Mouse (Mus musculus): ENCODE measurements around the gene Tbc1d2. TPM values are rescaled to one million over a fixed set of nuclear protein-coding genes. Genes with fewer than 3 reads are reported as not detected.
A peak's percentile ranks its signal among the peaks of the same experiment; 100 is the strongest.
"Not testable (repeated sequence)": the region's sequence is repeated elsewhere in the genome, so short reads cannot be mapped to it uniquely, and the experiment has no call there.

Tbc1d2 gene
- total RNA-seq, 2 experiments from 2014 or later: 4.0 to 4.4 TPM

DNA sequence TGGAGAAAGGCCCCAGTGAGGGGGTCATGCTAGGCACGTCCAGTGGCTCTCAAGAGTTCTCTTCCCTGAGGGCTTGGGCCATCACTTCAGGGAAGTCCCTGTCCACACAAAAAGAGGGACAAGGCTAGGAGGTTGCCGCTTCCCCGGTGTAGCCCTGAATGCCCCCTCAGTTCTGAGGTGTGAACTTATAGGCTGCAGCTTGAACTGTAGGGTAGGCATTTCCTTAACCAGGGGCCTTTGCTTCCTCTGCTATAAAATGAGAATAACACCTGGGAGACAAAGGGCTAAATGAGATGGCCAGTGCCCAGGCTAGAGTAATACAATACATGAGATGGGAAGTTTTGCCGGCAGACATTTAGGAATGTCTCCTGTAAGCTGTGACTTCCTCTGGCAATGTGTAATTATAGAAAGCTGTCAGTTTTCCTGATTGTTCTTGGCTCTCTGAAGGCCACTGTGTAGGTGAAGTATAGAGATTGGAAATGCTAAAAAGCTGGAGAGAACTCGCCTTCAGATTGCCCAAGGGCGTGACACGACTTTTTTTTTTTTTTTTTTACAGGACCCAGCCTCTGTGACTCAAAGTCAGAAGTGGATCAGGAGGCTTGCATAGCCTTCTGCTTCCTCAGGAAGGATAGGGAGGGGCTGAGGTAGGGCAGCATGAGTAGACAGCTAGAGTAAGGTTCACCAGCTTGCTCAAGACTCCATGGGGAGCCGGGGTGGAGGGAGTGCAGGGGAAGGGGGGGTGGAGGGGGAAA is 6.9 kb downstream of the Tbc1d2 start:
- no peak for DNase-seq (ENCODE audit: low spot score in 2 of 2)

DNA sequence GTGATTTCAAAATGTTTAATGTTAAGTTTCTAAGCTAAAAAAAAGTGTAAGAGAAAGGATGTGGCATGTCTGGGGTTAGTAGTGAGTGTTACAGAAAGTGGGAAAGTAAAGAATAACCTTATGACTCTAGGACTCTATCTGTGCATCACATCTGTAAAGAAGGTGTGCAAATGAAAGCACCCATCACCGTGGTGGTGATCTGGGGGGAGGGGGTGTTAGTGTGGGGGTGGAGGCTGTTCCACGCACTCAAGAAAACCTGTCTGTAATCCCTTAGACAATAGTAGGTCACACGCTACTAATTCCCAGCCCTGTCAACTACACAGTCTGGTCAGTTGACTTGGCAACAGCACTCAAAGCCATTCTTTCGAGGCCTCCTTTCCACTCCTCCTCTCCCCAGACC is 8.7 kb downstream of the Tbc1d2 start:
- no peak for DNase-seq (ENCODE audit: low spot score in 2 of 2)

DNA sequence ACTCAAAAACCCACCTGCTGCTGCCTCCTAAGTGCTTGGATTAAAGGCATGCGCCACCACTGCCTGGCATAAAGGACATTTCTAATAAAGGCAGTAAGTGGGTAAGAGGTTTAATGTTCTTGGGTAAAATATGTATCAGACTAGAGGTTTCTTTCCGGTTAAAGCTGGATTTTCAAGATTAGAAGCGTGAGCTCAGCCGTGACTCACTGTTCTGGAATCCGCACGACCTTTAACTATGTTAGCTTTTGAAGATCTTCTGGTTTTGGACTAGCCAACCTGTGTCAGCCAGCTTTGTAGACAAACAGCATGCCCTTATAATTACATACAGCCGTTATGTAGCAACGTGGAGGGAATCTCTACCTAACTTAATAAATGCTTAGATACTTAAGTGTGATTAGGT is 10.1 kb downstream of the Tbc1d2 start:
- DNase-seq (ENCODE audit: low spot score in 2 of 2): no peak

DNA sequence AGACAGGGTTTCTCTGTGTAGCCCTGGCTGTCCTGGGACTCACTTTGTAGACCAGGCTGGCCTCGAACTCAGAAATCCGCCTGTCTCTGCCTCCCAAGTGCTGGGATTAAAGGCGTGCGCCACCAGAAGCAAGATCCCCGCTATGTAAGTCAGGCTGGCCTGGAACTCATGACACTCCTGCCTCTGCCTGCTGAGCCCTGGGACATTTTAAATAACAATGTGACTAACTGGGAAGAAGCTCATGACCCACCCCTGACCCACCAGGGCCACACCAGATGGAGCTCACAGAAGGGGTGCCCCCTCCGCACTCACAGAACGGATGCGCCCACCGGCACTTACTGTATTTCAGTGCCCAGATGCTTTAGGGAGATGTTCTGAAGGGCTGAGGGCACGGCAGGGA is 12.8 kb downstream of the Tbc1d2 start:
- DNase-seq (ENCODE audit: low spot score in 2 of 2): not testable (repeated sequence)

DNA sequence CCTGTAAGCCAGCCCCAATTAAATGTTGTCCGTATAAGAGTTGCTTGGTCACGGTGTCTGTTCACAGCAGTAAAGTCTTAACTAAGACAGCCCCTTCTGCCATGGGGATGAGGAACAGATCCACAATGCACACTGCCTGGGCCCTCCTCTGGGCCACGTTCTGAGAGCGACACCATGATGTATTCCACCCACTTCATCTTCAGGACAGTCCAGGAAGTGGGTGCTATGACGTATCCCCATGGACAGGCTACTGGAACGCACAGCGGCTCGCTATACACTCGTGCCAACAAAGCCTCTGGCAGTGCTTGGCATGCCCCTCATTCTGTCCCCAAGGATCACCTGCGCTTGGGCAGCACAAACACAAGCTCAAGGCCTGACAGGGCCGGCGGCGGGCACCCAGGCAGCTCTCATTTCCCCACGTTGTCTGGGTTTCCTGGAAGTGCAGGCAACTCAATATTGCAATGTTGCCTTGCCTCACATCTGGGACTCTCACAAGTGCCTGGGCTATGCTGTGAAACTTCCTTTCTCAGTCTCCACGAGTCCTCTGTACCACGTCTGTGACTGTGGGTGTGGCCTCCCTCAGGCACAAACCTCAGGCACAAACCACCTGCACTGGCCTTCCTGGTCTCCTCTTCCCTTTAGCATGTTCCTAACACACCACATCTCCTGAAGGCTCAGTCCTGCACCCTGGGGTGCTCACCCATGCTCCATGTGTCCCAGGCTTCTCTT is 14.1 kb downstream of the Tbc1d2 start:
- DNase-seq (ENCODE audit: low spot score in 2 of 2): no peak

DNA sequence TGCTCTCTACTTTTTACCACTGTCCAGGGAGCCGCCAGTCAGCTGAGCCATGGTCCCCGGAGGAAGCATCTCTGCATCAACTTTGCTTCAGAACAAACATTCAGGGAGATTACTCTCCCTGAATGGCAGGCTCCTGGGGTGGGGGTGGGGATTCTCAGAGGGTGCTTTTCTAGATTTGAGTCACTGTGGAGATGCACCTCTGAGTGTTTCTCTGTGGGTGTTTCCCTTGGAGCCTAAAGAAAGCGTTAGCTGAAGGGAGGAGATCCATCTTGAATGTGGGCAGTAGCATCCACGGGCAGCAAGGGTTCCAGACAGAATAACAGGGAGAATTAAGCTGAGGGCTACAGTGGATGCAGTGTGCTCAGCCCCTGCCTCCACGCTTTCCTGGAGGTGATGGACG is 15.1 kb downstream of the Tbc1d2 start:
- DNase-seq (ENCODE audit: low spot score in 2 of 2): no peak

DNA sequence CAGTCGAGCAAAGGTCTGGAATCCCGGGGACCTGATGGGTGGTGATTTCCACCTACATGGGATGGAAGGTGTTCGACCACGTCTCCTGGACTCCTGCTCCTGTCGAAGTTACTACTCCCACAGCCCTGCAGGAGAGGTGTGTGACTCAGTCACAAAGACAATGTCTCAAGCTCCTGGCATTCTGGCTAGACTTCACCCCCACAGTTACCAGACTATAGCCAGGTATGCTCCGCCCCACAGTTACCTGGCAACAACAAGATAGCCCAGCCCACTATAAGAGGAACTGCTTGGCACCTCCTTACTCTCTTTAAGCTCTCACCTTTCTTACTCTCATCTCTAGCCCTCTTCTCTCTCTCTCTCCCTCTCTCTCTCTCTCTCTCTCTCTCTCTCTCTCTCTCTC is 16.4 kb downstream of the Tbc1d2 start:
- not testable (repeated sequence) for DNase-seq (ENCODE audit: low spot score in 2 of 2)

DNA sequence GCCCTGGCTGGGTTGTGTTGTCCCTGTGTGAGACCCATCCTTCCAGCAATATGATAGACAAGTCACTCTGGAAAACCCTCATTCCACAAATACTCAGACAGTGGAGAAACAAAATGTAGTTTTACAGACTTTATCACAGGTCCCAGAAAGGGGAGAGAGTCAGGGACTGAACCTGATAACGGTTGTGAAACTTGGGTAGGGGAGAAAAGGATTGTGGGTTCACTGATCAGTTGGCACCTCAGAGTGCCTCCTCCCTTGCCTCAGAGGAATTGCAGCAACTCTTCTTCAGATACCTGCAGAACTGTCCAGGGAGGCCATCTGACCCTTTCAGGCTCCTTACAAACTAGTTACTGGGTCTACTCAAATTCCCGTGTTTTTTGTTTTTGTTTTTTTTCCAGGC is 17.5 kb downstream of the Tbc1d2 start:
- DNase-seq (ENCODE audit: low spot score in 2 of 2): no peak

DNA sequence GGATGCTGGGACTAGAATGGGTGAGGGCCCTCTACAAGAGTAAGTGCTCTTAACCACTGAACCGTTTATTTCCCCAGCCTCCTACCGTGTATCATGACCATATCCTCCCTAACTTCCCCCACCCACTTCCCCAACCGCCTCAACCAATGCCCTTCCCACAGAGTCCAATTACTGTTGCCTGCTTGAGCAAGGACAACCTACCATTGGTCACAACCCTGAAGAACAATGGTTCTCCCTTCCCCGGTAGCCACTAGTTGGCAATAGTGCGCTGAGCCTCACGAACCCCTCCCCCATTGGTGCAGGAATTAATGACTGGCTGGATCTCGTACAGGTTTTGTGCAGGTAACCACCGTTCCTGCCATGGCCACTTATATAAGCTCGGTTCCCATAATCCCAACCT is 19.6 kb downstream of the Tbc1d2 start:
- DNase-seq (ENCODE audit: low spot score in 2 of 2): no peak

DNA sequence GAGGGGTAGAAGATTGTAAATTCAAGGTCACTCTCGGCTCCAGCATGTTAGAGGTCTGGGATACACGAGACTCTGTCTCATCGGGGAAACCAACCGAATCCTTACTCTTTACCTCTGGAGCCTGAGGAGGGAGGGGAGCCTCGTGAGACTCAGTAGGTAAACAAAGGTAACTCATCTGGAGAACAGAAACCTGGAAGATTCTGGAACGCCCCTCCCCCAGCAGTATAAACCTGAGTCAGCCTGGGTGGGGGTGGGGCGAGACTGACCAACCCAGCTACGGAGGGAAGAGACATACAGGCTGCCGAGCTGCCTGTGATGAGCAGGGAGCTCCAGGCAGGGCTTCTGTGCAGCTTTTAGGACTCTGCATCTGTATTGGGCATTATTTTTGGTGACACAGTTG is 21.1 kb downstream of the Tbc1d2 start:
- DNase-seq (ENCODE audit: low spot score in 2 of 2): no peak

DNA sequence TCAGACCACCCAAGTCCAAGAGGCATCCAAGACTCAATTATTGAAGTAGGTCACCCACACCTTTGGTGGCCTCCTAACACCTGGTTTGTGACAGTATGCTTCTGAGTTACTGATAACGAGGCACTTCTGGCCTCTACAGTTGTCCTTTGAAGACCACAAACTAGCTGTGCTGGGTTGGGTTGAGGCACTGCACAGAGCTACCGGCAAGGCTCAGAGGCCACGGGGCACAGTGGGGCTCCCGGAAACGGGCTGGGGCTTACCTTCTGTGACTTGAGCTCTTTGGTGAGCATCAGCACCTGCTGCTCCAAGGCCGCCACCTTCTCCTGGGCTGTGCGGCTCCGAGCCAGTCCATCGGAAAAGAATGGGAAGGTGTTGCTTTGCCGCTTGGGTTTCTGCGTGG is 21.9 kb downstream of the Tbc1d2 start:
- no peak for DNase-seq (ENCODE audit: low spot score in 2 of 2)

DNA sequence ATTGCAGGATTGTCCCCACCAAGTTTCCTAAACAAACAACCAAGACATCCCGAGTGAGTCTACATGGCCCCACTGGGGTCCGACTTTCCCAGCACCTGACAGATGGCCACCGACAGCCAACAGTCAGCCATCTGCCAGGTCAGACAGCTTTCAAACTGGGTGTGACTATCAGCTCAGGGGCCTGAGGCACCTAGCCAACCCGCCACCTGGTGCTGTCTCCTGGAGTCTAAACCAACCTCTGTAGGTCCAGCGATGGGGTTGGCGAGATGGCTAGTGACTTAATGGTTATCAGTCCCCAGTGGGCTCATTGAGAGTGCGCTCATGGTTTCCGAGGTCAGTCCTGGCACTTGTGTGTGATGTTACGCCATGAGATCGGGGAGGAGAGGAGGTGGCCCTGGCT is 24.9 kb downstream of the Tbc1d2 start:
- DNase-seq (ENCODE audit: low spot score in 2 of 2): no peak

DNA sequence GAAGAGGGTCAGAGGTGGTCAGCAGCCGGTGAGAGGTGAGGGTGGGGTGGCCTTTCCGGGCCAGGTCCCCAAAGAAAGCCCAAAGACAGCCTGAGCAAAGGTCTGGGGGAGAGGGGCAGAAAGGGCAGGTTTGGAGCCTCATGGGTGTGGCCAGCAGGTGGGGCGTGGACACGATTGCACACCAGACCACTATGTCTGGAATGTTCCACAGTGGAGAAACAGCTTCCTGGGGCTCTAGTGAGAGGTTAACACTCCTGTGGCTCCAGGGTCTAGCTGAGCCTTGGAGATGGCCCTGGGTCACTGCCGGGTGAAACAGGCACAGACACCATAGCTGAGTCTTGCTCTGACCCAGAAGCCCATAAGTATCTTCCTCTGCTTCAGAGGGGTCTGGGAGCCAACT is 27.0 kb downstream of the Tbc1d2 start:
- no peak for DNase-seq (ENCODE audit: low spot score in 2 of 2)

DNA sequence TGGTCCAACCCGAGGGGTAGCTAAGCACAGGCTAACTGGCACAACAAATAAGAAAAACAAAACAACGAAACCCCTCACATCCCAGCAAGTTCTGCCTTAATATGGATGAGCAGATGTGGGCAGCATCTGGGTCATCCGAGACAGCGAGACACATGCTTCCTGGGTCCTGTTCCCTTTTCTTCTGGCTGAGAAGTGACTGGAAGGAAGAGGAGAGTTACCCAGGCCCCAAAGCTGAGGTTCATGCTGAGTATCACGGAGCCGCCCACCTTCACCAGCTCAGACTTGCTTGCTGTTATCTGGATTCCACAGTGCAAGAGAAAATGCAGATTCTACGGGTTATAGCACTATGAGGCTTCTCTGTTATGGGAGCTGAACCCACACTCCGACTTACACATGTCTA is 29.1 kb downstream of the Tbc1d2 start:
- DNase-seq (ENCODE audit: low spot score in 2 of 2): no peak

DNA sequence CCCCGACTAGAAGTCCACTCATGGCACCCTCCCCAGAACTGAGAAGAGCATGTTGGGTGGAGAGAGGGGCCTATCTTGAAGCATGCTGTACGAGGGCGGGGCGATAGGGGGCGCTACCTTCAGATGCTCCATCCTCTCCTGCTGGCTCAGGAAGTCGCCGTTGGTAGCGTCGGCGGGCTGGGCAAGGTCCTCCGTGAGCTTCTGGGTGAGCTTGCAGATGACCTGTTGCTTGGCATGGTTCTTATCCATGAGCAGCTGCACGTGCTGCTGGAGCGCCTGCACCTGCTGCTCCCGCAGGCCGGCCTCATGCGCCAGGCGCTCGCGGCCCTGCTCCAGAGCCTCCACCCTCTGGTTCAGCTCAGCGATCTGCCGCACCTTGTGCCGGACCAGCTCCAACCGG is 29.7 kb downstream of the Tbc1d2 start:
- no peak for DNase-seq (ENCODE audit: low spot score in 2 of 2)

DNA sequence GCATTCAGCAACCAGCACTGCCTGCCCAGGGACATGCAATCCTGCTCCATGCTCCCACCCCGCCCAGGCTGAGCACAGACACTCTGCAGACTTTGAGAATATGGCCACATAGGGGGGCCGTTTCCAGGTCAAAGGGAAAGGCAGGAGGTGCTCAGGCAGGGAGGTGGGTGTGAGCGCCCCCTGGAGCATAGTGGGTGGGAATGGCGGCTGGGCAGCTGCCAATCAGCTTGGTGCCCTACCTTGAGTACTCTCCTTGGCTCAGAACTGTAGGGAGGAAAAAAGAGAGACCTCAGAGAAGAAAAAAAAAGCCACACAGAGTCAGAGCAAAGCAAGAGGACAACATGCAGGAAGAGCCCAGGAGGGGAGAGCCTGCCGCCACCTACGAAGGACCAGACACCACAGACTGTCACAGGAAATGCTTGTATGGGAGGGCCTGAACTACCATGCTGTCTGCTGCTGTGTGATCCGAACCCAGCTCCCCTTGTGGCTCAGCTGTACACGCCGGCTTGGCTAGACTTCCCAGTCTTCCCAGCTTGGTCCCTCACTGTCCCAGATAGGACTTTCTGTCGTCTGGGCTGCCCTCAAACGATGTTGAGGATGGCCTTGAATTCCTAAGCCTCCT is 31.7 kb downstream of the Tbc1d2 start:
- no peak for DNase-seq (ENCODE audit: low spot score in 2 of 2)

DNA sequence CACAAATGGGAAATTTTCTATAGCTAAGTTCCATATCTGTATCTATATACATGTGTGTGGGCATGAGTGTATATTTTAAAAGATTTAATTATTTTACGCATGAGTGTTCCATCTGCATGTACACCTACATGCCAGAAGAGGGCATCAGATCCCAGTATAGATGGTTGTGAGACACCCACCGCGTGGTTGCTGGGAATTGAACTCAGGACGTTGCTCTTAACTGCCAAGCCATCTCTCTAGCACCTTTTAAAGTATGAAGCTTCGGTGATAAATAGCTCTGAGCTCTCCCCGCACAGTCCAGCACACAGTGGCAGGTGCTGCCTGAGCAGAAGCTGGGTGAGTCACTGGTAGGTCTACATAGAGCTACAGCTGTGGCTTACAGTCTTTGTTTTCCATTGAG is 32.6 kb downstream of the Tbc1d2 start:
- no peak for DNase-seq (ENCODE audit: low spot score in 2 of 2)

DNA sequence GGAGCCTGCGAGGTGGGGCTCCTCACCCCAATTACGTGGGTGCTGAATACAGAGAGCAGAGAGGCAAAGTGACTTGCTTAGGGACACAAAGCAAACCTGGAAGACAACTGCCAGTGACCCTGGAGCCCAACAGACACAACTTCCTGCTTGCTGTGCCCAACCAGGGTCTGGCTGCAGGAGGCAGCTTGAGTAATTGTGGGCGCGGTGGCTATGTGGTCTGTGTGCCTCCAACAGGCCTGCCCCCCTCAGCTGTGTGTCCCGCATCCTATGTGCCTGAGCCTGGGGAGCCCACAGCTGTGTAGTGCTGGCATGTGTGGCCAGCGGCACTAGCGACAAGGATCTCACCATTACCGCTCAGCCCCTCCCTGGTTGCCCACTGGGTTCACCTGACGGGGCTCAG is 35.4 kb downstream of the Tbc1d2 start:
- DNase-seq (ENCODE audit: low spot score in 2 of 2): no peak

DNA sequence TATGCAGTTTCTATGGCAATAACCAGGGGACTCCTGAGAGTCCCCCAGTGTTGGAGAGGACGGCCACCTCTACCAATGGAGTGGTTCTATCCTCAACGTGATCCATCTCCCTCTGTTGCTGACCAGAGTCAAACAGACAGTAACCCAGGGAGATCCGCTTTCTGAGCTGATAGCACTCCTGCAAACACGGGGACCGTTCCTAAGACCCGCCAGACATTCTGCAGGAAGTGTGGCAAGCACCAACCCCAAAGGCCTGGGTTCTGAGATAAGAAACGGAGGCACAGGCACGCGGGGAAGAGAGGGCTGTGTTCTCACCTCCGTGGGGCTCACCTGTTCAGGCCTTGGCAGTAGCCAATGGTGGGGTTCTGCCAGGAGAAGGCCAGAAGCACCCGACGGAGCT is 36.4 kb downstream of the Tbc1d2 start:
- no peak for DNase-seq (ENCODE audit: low spot score in 2 of 2)

DNA sequence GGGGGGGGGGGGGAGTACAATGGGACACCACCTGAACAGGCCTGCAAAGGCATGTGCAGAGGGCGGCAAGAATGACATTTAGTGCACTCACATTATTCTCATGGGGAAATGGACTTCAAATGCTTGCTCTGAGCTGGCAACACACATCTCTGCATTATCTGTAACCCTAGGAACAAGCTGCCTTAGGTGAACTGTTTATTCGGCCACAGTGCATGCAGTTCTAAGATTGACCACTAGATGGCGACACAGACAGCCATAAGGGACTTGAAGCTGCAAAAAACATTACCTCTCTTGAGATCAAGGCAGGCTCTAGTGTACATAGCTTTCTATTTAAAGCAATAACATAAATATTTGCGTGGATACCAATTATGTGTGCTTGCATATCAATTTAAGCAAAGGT is 38.8 kb downstream of the Tbc1d2 start:
- peak; percentile 87 to 93 for DNase-seq (ENCODE audit: low spot score in 2 of 2)

DNA sequence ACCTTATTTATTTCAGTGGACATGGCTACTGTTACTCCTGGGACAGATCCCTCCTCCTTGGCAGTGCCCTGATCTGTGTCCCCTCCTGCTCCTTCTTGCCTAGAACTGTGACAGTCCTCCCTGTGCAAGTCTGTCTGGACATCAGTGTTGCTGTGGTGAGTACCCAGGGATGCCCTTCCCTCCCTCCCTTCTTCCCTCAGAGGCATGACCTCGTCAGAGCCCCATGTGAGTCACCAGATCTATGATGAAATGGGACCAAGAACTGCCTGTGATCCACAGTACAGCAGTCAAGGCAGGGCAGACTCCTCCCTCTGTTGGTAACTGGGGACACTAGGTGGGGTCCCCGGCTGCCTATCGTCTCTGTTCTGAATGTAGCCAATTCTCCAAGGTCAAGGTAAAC is 42.4 kb downstream of the Tbc1d2 start:
- DNase-seq (ENCODE audit: low spot score in 2 of 2): no peak

DNA sequence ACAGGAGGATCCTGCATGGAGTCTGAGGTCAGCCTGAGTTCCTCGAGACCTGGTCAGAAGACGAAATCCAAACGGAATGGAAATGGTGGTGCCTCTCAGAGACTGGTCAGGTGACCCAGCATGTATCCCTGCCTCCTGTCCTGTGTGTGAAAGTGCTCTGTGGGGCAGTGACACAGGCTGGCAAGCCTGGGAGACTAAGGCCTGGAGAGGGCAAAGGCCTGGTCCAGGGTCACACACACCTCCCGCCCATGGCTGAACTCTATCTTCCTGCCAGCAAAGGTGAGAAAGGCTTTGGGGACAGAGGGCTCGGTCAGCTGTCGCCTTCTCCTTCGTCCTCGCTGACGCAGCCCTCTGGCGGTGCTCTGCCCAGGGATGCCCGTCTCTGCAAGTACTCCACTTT is 44.6 kb downstream of the Tbc1d2 start:
- no peak for DNase-seq (ENCODE audit: low spot score in 2 of 2)

DNA sequence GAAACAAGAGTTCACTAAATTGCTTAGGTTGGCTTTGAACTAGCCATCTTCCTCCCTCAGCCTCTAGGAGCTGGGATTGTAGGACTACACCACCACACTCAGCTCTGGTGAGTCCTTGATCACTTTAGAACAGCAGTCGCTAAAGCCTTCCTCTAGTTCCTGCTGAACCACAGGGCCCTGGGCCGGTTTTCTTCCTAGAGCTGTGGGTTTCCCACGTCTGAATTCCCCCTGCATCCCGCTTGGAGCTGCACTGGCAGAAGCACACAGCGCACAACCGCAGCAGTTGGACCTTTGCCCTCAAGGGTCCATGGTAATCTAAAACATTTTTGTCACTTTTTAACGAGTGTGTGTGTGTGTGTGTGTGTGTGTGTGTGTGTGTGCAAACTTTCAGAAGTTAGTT is 47.3 kb downstream of the Tbc1d2 start:
- no peak for DNase-seq (ENCODE audit: low spot score in 2 of 2)
